In the genomic region with DNA sequence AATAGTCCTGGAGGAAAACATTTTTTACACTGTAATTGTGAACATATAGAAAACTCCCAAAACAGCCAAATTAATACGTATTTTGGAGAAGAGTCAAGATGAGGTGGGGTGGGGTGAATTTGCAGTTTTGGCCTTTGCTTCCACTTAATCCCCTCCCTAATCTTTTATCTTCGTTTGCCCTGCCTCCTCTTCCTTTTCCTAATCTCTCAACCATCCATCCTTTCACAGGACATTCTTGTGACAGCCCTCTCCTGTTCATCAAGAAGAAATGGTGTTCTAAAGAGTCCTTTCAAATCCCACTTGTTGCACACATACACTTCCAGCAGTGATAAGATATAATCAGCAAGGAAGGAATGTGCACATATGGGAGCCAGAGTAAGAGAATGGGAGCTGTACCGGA, we compare ENCODE assay signal across 31 mouse cellular contexts.
DNase-seq lines count a peak whose midpoint lies in the region; ATAC-seq and TF ChIP-seq lines count a peak whose summit lies in the region.
"Had no signal": no experiment of that assay in that cellular context is flagged by ENCODE, and none has a peak within 500 bp of the region (broad histone marks: within the 10 kb centered on the region; RNA-seq: fewer than 3 reads in every experiment).

No protein-coding gene starts in this region.

- H3K4me1 ChIP-seq in liver, embryonic 12.5 days, result peaks cover 12% of the 10 kb centered on the region
- H3K4me1 ChIP-seq in liver, embryonic 11.5 days (replicated peaks; ENCODE audit: control insufficient read depth, insufficient read depth, low read length), result peaks cover 8% of the 10 kb centered on the region
- peaks cover 24% of the 10 kb centered on the region for H3K4me1 ChIP-seq in G1E (ENCODE audit: insufficient read depth, low read depth, low read length)
- H3K4me1 ChIP-seq in liver, embryonic 16.5 days (ENCODE audit: control insufficient read depth, low read depth, low read length), result peaks cover 2% of the 10 kb centered on the region; the same call in 1 of the 2 replicates
- H3K4me1 ChIP-seq: embryonic facial prominence, embryonic 12.5 days; embryonic facial prominence, embryonic 15.5 days; forebrain, embryonic 10.5 days; forebrain, embryonic 13.5 days; heart, embryonic 15.5 days had no signal

- peak; percentile 61; the same call in 1 of the 2 replicates for ATAC-seq in liver, embryonic 12.5 days
- no peak for ATAC-seq in liver, embryonic 11.5 days (replicated peaks; ENCODE audit: low FRiP score)
- peak; percentile 61 for ATAC-seq in G1E (ENCODE audit: extremely low read depth, insufficient number of reproducible peaks, low FRiP score, poor library complexity, severe bottlenecking)
- ATAC-seq in erythroblast, adult 5-6 weeks (replicated peaks; ENCODE audit: low FRiP score, poor library complexity, severe bottlenecking), result peak; percentile 38; the same call in 1 of the 2 replicates
- peak; percentile 42; the same call in 1 of the 2 replicates for ATAC-seq in liver, embryonic 16.5 days (ENCODE audit: low read depth)
- ATAC-seq: activated CD4-positive, CD25-positive, alpha-beta regulatory T cell, adult 4 months; forebrain, embryonic 13.5 days; forebrain, embryonic 16.5 days; hindbrain, postnatal 0 days; inflammation-experienced regulatory T-cells, adult 6 months had no signal

- no peak for TF ChIP-seq CTCF in G1E (IDR thresholded peaks at IDR 0.05; ENCODE audit: low read depth, low read length)

- 15% methylated on average over 3 of the region's 3 CpGs for WGBS in liver, embryonic 12.5 days (ENCODE audit: insufficient replicate concordance)
- WGBS in liver, embryonic 11.5 days, result 29% methylated on average over 3 of the region's 3 CpGs
- 18% methylated on average over 3 of the region's 3 CpGs for WGBS in liver, embryonic 16.5 days (ENCODE audit: insufficient replicate concordance)

- no peak overlapping the region for H3K27ac ChIP-seq in liver, embryonic 12.5 days
- no peak overlapping the region for H3K27ac ChIP-seq in liver, embryonic 11.5 days (ENCODE audit: low read depth, low read length)
- H3K27ac ChIP-seq in liver, embryonic 16.5 days (ENCODE audit: low read length), result no peak overlapping the region
- H3K27ac ChIP-seq: embryonic facial prominence, embryonic 12.5 days; embryonic facial prominence, embryonic 15.5 days; forebrain, embryonic 10.5 days; forebrain, embryonic 13.5 days; gastrocnemius, adult 2 months; heart, embryonic 15.5 days; hindbrain, embryonic 14.5 days; hindbrain, postnatal 0 days had no signal

- H3K4me2 ChIP-seq in liver, embryonic 12.5 days, result no peak overlapping the region
- H3K4me2 ChIP-seq in liver, embryonic 11.5 days, result no peak overlapping the region
- no peak overlapping the region for H3K4me2 ChIP-seq in liver, embryonic 16.5 days (ENCODE audit: low read depth, low read length)
- H3K4me2 ChIP-seq: embryonic facial prominence, embryonic 12.5 days; embryonic facial prominence, embryonic 15.5 days; forebrain, embryonic 13.5 days; heart, embryonic 12.5 days; heart, embryonic 15.5 days; hindbrain, embryonic 14.5 days had no signal

- H3K9me3 ChIP-seq in liver, embryonic 12.5 days (replicated peaks), result no peaks in the 10 kb centered on the region
- H3K9me3 ChIP-seq in liver, embryonic 11.5 days (ENCODE audit: control insufficient read depth, low read length), result no peaks in the 10 kb centered on the region
- no peaks in the 10 kb centered on the region for H3K9me3 ChIP-seq in G1E (replicated peaks)
- H3K9me3 ChIP-seq in liver, embryonic 16.5 days (replicated peaks; ENCODE audit: control insufficient read depth, low read length), result no peaks in the 10 kb centered on the region
- H3K9me3 ChIP-seq: embryonic facial prominence, embryonic 12.5 days; embryonic facial prominence, embryonic 15.5 days; forebrain, embryonic 10.5 days; forebrain, embryonic 13.5 days; heart, embryonic 12.5 days; heart, embryonic 15.5 days had no signal

- no peak overlapping the region for H3K9ac ChIP-seq in liver, embryonic 12.5 days
- H3K9ac ChIP-seq in liver, embryonic 11.5 days (ENCODE audit: low read depth, low read length), result no peak overlapping the region
- H3K9ac ChIP-seq in liver, embryonic 16.5 days (ENCODE audit: low read depth, low read length), result no peak overlapping the region
- H3K9ac ChIP-seq: embryonic facial prominence, embryonic 12.5 days; embryonic facial prominence, embryonic 15.5 days; forebrain, embryonic 13.5 days; heart, embryonic 12.5 days; heart, embryonic 15.5 days; hindbrain, embryonic 14.5 days had no signal

- no peak for DNase-seq in liver, embryonic 11.5 days (ENCODE audit: low spot score)
- DNase-seq in G1E (ENCODE audit: low spot score), result no peak
- DNase-seq in thymus, postnatal 0 days (ENCODE audit: low spot score), result no peak
- no peak for DNase-seq in lung, postnatal 14 days
- DNase-seq: adrenal gland, postnatal 10 days; B cell, adult 2 months; cerebellum, adult 11 months; cerebellum, adult 2 months; cerebellum, adult 9-11 months; cerebellum, postnatal 25 days; gastrocnemius, adult 2 months; gastrocnemius, postnatal 14 days; heart, adult 18-20 months; heart, postnatal 14 days; heart, postnatal 4 days had no signal

- no peak overlapping the region for H3K4me3 ChIP-seq in liver, embryonic 12.5 days
- no peak overlapping the region for H3K4me3 ChIP-seq in liver, embryonic 11.5 days (ENCODE audit: low read depth, low read length)
- H3K4me3 ChIP-seq in G1E (ENCODE audit: low read depth, low read length), result no peak overlapping the region
- no peak overlapping the region for H3K4me3 ChIP-seq in liver, embryonic 16.5 days (ENCODE audit: low read depth, low read length)
- H3K4me3 ChIP-seq: embryonic facial prominence, embryonic 12.5 days; embryonic facial prominence, embryonic 15.5 days; erythroblast, embryonic 14.5 days; forebrain, embryonic 10.5 days; forebrain, embryonic 13.5 days; gastrocnemius, adult 2 months; heart, embryonic 12.5 days; heart, embryonic 15.5 days had no signal

- no peaks in the 10 kb centered on the region for H3K36me3 ChIP-seq in liver, embryonic 12.5 days
- no peaks in the 10 kb centered on the region for H3K36me3 ChIP-seq in liver, embryonic 11.5 days (ENCODE audit: control insufficient read depth, insufficient read depth, low read length)
- no peaks in the 10 kb centered on the region for H3K36me3 ChIP-seq in G1E (replicated peaks)
- no peaks in the 10 kb centered on the region for H3K36me3 ChIP-seq in liver, embryonic 16.5 days (ENCODE audit: control insufficient read depth, insufficient read depth)
- H3K36me3 ChIP-seq: embryonic facial prominence, embryonic 12.5 days; embryonic facial prominence, embryonic 15.5 days; forebrain, embryonic 10.5 days; heart, embryonic 12.5 days; heart, embryonic 15.5 days had no signal

- no peaks in the 10 kb centered on the region for H3K27me3 ChIP-seq in liver, embryonic 12.5 days (replicated peaks)
- H3K27me3 ChIP-seq in liver, embryonic 11.5 days (replicated peaks; ENCODE audit: control insufficient read depth, insufficient read depth, low read length), result no peaks in the 10 kb centered on the region
- H3K27me3 ChIP-seq in G1E (ENCODE audit: insufficient read depth, low read length), result no peaks in the 10 kb centered on the region
- H3K27me3 ChIP-seq in liver, embryonic 16.5 days (ENCODE audit: control insufficient read depth, insufficient read depth, low read depth, low read length), result no peaks in the 10 kb centered on the region
- H3K27me3 ChIP-seq: CH12.LX; embryonic facial prominence, embryonic 12.5 days; embryonic facial prominence, embryonic 15.5 days; forebrain, embryonic 13.5 days; heart, embryonic 15.5 days had no signal
